Mouse (Mus musculus) A20 (cell line): ENCODE results near the gene Odf3l2.

Source experiments
- DNase-seq: peaks from one replicate; pipeline ENCODE4 v3.0.0-alpha.2; 2011; ENCODE audit warnings: low read depth, low spot score

Odf3l2 gene

DNA sequence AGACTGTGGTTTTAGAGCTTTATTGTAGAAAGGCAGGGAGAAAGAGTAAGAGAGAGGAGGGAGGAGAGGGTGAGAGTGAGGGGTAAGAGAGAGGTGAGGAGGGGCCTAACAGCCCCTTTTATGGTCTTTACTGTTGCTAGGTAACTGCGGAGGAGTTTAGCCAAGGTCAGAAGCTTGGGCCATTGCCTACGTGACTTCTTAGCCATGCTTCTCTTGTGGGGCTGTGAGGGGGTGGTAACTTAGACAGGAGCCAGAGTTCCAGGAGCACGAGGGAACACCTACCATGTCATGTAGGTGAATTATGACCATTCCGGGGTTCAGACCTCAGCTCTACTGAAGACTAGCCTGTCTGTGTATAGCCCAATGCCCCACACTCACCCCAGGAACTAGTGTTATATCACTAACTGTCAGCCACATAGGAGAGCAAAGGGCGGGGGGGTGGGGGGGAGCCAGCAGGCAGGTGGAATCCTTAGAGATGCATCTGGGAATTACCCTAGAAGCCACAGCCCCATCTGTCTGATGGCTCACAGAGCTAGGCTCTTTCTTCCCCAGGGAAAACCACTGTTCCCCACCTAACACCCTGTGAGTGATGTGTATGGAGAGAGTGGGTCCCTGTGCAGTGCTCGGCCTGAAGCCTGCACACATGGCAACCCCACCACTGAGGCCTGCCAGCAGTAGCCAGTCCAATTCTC is 26.0 kb upstream of the Odf3l2 start:
- no peak for DNase-seq

DNA sequence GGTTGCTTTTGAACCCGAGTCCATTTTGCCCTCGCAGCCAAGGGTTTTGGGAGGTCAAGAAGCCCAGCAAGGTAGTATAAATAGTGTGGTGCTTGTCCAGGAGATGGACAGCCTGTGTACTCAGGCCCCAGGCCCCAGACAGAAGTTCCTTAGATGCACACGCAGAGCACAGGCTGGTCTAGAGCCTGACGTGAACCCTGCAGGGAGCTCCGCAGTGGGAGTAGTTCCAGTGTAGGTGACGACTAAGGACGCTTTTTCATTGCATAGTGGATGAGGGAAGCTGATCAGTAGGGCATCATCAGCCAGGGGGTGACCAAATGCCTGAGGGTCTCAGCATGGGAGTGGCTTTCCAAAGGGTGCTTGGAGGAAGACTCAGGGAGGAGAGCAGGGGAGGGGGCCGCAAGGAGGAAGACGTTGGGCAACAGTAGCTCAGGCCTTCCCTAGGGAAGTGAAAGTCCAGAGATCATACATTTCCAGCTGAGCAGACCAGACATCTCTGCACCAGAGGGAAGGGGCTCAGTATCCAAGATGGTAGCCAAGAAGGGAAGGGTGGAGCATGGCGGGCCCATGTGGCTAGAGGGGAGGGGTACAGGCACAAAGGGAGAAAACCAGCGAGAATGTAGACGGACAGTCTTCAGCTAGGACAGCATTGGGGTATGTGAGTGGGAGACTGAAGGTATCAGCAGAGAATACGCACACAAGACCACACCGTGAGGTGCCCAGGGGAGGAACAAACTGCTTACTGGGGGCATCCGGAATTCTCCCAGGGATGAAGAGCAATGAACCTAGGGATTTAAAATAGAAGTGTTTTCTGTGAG is 24.7 kb upstream of the Odf3l2 start:
- no peak for DNase-seq

DNA sequence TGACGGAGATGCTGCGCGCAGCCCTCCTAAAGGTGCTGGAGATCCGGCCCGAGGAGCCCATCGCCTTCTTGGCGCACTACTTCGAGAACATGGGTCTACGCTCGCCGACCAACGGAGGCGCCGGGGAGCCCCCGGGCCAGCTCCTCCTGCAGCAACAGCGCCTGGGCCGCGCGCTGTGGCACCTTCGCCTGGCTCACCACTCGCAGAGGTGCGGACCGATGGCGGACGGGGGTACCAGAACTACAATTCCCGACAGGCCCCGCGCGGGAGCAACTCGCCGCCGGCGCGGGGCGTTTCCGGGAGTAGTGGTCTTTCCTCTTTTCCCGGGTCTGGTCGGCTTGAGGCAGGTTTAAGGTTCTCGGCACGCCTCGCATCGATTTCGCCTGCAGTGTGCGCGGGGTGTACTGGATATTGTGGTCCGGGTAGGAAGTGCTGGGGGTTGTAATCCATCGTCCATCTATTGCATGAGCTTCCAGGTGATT is 24.1 kb upstream of the Odf3l2 start:
- DNase-seq = peak; percentile 83

DNA sequence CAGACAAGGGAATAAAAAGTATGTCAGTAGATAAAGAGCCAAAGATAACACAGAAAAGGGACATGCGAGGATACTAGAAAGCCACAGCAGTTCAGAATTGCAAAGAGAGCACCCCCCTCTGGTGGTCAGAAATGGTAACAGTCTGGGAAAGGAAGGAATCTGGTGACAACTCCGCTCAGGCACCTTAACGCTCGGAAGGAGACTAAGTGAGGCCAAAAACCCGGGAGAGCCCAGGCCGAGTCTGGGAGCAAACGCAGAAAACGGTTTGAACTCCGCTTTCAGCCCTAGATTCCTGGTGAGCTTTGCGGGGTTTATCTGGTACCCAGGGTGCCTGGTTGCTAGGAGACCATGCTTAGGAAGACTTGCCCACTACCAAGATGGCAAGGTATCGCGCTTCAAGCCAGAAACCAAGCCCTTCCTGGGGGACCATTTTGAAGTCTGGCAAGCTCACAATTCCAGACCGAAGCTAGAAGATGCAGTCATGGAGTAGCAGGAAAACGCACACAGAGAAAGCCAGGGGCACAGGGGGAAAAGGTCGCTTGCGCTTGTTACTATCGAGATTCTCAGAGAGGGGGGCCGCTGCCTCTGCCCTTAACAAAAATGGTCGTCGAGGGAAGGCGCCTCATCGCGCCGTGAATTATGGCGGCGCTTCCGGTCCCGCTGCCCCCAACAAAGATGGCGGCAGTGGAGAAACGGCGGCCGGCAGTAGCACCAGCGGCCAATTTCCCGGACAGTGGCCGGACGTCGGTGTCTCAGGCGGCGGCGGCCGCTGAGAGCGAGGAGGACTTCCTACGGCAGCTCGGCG is 23.4 kb upstream of the Odf3l2 start, which contains the start of gene Tpgs1:
TSS of gene Tpgs1 (plus strand) at position 599 of the 805 bp plus-strand sequence.
- DNase-seq = peak; percentile 98

DNA sequence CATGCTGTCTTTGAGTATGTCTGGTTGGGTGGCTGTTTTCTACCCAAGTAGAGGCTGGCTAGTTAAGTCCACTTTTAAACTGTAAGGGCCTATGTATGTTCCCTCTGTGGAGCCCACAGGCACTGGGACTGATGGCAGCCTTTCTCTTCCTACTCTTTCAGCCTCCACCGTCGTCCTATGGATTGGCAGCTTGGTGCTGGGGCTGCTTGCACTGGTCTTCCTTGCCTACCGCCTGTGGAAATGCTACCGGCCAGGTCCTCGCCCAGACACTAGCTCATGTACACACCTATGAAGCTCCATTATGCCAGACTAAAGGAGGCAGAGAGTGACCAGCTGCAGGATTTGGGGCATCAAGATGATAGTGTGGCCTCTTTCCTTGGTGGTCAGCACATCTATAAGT is 22.5 kb upstream of the Odf3l2 start:
- no peak for DNase-seq

DNA sequence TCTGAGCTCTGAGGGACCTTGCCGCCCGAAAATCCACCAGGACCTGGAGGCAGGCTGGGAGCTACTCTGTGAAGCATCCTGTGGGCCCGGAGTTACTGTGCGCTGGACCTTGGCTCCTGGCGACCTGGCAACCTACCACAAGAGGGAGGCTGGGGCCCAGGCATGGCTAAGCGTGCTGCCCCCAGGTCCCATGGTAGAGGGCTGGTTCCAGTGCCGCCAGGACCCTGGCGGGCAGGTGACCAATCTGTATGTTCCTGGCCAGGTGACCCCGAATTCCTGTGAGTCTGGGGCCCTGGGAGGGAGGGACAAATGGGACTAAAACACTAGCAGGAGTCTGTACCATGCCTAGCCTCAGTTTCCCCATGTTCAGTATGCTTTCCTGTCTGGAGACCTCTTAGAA is 21.0 kb upstream of the Odf3l2 start:
- DNase-seq = no peak

DNA sequence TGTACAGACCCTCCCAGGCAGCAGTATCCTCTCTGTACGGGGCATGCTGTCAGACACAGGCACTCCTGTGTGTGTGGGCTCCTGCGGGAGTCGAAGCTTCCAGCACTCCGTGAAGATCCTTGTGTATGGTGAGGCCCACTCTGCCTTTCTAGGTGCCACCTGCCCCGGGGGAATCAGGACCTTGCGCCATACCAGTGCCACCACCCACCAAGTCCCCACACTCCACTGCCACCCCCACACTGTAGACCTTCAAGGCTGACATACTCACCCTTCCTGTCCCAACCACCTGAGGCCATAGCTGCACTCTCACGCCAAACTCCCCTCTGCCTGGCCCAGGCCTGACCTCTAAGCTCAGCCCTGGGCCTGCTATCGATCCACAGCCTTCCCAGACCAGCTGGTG is 19.5 kb upstream of the Odf3l2 start:
- DNase-seq = no peak

DNA sequence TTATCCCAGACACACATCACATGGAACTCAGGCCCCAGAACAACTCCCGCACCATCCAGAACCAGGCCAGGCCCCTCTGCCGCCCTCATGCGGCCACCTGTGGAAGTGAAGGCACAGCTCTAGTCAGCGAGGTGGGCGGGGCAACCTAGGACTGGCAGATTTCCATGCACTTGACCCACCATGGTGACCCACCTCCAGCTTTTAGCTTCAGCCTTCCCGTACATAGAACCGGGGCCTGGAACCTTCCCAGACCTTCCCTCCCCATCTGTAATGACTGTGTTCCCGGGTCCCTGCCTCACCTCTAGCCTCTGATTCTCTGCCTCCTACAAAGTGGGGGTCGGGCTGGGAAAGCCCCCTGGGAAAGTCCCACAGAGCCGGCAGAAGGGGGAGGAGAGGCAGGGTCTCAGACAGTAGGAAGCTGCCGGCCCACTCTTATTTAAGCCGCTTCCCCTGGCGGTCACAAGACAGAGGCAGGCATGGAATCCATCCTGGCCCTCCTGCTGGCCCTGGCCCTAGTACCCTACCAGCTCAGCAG is 18.7 kb upstream of the Odf3l2 start, which contains the start of gene Madcam1:
TSS of gene Madcam1 (plus strand) at position 429 of the 535 bp plus-strand sequence.
- peak; percentile 76 for DNase-seq

DNA sequence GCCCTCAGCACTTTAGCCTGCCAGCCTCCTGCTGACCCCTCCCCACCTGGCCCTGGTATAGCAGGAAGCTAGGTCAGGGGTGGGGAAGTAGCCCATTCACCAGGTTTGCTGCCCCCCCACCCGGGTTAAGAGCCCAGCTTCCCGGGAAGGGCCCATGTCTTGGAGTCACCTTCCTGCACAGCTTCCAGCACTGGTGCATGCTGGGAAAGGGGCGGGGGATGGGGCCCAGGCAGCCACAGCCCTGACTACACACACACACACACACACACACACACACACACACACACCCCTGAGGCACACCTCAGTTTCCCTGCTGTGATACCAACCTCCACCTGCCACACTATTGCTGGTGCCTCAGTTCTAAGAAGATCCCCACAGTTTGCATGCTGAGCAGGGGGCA is 16.3 kb upstream of the Odf3l2 start:
- DNase-seq = no peak

DNA sequence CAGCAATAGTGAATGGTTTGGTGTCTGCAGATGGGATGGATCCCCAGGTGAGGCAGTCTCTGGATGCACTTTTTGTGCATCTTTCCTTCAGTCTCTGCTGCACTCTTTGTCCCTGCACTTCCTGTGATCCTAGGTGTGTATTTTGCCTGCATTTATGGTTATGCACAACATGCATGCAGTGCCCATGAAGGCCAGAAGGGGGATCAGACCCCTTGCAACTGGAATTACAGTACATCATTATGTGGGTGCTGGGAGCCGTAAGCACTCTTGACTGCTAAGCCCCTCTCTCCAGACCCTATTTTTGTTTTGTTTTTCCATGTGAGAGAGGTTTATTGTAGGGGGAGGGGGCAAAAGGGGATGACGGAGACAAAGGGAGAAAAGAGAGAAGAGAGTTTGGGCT is 14.8 kb upstream of the Odf3l2 start:
- DNase-seq = peak; percentile 49

DNA sequence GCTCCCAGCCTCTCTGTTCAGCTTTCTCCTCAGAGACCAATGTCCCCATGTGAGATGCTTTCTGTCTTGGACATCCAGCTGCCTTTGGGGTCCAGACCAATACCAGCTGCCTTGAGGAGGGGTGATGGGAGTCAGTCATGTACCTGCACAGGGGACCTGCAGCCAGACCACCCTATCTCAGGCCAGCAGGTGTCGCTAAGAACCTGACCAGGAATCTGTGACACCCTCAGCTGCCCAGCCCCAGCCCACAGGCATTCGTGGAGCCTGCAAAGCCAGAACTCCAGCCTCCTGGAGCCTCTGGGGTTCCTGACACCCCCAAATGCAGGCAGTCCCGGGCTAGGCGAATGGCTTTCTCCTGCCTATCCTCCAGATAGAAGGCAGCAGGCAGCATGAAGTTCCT is 13.3 kb upstream of the Odf3l2 start:
- DNase-seq = peak; percentile 57

DNA sequence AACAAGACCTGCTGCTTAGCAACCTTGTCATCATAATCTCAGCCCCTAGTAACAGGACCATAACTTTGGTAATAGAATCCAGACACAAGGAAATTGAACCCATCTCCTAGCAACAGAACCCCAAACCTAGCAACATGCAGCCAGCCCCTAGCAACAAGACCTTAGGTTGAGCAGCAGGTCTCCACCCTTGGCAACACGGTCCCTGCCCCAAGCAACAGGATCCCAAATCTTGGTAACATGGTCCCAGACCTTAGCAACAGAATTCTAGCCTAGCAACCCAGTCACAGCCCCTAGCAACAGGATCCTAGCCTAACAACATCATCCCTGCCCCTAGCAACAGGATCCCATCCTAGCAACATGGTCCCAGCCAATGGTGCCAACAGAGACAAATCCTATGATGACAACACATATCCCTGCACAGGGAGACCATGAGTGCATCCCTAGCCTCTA is 9.4 kb upstream of the Odf3l2 start:
- DNase-seq = no peak

DNA sequence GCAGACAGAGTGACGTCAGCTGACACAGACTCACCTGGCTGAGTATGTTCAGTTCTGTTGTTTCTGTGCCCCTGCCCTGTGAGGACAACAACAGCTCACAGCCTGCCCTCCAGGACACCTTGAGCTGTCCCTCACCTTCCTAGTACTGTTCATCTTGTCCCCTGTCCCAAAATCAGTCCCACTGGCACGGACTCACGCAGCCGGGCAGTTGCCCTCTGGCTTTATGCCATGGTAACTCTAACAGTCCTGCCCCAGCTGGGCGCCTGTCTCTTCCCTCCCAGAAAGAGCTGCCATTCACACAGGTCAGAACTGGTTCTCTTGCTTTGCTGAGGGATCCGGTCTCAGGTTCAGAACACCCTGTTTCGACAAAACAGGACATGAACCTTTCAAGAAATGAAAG is 7.3 kb upstream of the Odf3l2 start:
- DNase-seq = no peak

DNA sequence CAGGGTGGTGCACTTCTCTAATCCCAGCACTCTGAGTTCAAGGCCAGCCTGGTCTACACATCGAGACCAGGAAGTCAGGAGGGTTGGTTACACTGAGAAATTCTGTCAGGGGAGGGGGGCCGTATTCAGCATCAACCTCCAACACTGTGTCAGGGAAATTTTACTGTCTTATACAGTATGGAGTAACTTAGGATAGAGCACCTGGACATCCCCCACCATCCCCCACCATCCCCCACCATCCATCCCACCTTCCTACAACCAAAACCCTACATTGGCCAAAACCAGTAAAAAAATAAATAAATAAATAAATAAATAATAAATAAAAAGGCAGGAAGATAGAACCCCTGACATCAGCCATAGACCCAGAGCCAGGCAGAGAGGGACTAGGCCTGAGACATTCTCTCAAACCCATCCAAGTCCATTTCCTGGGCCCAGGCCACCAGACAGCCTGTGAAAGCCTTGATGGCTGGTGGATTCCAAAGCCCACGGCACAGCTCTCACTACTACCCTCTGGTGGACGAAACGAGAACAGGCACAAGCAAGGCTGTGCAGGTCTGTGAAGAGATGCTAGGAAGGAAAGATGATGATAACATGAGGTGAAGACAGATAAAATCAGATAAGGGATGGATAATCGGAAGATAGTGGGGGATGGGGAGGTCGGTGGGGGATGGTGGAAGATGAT is 3.7 kb upstream of the Odf3l2 start:
- DNase-seq = peak; percentile 69

DNA sequence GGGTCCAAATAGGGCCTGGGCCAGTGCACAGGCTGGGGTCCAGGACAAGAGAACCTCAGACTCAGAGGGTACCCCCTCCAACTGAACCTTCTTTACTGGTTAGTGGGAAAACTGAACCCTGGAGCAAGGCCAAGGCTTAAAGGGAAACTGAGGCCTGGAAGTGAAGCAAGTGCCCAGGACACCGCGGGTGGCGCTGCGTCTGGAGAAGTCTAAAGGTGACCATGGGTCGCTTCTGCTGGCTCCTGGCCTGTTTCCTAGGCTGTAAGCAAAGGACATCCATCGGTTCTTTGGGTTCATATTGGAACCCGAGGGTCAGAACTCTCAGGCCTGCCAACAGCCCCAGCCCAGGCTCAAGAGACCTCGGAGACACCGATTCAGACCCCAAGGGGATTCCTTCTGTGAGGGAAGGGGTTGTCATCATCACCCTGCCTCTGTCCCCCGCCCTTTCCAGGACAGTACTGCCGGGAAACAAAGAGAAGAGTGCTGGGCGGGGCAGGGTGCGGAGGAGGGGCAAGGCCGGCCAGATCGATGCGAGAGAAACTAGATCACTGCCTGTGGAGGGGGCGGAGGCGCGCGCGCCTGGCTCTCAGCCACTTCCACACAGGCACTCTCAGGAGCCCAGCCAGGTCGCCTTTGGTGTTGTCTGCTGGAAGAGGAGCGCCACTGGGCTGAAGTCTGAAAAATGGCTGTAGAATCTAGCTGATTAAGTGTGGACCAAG is 6.9 kb downstream of the Odf3l2 start:
- DNase-seq = no peak

DNA sequence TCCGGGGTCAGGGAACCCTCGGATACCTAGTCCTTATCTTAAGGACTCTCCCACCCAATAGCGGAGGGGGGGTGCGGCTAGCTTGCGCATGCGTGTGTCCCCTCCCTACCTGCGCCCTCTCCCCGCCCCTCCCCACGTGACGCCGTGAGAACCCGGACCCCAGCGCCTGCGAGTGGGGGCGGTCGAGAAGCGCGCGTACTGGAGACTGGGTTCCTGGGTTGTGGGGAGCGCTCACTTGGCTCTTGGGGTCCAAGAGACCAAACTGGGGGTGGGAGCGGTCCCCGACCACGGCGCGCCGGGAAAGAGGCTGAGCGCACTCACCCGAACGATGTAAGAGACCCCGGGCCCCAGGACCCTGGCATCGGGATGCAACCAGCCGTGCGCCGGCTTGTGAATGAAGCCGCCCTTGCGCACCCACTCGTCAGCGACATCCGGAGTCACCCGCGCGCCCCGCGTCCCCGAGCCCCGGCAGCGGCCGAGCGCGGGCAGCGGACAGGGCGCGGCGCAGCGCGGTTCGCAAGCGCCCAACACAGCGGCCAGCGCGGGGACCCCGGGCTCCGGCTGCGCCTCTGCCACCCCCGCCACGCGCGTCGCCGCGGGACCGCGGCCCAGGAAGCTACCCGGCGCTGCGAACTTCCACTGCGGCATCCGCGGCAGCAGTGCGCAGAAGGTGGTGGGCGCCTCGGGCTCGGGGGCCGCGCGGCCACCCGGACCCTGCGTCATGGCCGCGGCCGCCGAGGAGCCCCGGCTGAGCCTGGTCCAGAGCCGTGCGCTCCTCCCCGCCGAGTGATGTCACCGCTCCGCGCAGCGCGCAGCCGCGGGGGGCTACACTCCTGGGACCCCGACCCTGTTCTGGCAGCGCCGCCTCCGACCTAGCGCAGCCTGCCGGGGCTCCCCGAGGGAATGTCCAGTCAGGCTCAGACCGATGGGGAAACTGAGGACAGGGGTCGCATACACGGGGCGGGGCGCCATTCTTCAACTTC is 8.1 kb downstream of the Odf3l2 start, which contains the start of gene Shc2:
TSS of gene Shc2 (minus strand) at position 791 of the 983 bp plus-strand sequence.
- no peak for DNase-seq

DNA sequence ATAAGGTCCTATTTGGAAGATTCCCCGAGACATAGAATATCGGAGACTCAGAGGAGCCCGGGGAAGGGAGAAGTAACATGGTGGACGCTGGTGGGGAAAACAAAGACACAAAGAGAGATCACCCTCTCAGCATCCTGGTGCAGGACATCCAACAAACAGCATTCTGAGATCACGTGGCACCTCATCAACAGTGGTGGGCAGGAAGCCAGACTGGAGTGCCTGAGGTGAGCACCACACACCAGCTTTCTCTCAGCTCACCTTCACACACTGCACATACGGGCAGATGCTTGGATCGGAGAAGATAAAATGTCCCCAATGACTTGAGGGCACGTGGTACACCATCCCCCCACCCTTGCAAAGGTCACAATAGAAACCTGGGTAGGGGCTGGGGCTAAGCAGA is 9.3 kb downstream of the Odf3l2 start:
- no peak for DNase-seq

DNA sequence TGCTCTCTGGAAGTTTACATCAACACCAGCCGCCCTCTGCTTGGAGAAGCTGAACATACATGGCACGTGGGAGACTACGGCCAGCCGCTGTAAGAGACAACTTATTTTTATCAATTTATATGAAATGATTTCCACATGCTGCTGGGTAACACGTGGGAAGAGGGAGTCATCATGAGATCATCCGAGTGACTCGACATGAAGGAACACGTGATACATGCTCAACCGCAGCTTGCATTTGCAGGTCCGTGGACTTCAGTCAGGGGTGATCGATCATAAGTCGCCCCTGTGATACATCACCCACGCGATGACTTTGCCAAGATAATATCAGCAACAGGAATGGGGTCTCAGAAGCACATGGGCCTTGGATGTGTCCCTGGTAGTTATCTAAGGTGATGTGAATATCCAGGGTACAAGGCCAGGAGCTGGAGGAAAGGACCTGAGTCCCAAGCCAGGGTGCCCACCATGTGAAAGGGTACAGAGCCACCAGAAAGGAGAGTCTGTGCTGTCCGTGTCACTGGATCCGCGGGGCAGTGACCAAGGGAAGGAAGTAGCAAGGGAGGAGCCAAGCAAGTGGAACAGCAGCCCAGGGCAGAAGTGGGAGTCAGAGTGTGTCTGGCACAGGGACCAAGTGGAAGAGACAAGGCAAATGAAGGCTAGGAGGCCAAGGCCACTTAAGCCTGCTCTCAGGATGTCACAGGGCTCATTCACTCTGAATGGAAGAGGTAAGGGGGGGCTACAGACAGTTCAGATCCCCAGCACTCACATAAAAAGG is 12.3 kb downstream of the Odf3l2 start:
- DNase-seq = no peak
